Mouse (Mus musculus) c-Kit-positive CD71-positive TER-119-negative erythroid progenitor cells, embryonic 14.5 days (primary cell): ENCODE results near the gene Vkorc1l1.
A peak's percentile ranks its signal among the peaks of the same experiment; 100 is the strongest.
"Not testable (repeated sequence)": the region's sequence is repeated elsewhere in the genome, so short reads cannot be mapped to it uniquely, and the experiment has no call there.

Source experiments
- DNase-seq: peaks from one replicate; pipeline ENCODE4 v3.0.0-alpha.2; 2013; ENCODE audit warnings: low read depth

The Vkorc1l1 gene

DNA sequence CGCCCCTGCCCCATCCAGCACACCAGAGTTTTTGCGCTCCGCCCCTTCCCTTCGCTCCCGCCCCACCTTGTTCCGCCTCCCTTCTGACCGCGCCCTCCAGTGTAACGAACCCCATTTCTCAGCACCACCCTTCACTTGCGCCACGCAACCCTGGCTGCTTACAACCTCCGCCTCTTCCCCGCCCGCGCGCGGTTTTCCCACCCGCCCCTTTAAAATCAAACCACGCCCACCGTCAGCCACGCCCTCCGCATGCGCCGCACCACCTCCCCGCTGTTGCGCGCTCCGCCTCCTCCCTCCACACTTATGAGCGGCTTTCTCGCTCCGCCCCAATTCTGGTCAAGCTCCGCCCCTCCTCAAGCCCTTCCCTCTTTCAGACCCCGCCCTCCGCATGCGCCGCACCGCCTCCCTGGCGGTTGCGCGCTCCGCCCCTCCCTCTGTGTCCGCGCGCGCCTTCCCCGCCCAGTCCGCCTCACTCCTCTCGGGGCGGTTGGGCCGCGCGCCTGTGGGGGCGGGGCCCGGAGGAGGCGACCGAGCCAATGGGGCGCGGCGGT is at the start of gene Vkorc1l1:
Vkorc1l1 (plus strand) TSS at position 476 of the 551 bp plus-strand sequence.
- peak; percentile 95 for DNase-seq

DNA sequence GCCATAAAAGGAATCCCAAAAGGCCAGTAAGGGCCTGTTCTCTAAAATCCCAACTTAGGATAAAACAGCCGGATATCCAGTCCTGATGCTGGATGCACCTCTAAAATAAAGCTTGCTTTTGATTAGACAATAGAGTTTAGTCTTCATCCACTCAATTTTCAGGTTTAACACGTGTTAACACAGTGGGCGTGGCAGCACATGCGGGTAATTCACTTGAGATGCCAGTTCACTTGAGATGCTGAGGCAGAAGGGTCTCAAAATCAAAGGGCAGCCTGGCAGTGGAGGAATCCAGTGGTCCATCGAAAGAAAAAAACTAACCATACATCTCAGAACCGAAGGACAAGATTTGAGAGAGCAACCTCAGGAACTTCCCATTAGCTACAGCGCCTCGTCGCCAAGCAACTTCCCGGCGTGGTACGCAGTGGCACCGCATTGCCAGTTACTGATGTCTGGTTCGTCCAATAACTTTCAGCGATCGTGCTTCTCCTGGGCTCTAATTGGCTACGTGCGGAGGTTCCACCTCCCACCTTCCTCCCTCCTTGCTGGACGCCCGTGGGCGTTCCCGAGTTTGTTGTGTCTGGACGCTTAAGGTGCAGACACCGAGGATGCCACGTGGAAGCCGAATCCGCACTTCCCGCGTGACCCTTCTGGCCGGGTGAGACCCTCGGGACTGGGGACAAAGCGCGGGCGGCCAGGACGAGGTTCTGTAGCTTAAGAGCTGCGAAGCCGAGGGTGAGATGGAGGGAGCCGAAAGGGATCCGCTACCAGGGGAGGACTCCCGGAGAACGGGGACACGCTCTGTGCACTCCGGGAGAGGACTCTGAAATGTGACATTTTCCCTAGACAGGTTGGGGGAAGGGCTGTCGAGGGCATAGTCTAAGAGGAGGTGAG is 46.3 kb upstream of the Vkorc1l1 start, which contains the start of gene Zbed5:
Zbed5 (plus strand) TSS at position 526 of the 891 bp plus-strand sequence.
- peak; percentile 91 for DNase-seq

DNA sequence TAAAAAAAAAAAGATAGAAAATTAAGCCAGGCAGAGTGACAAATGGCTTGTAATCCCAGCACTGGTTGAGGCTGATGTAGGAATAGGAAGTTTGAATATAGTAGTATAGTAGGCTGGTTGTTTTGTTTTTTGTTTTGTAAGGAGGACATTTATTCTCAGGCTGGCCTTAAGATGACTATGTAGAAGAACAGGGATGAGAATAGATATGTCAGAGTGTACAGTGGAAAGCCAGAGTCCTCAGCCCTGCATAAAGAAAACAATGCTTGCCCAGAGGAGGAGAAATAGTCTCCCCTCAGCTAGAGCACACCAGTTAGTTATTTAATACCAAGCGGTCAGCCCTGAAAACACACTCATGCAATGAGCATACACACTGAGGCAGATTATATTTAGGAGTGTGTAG is 43.3 kb upstream of the Vkorc1l1 start, which contains the start of gene Phkg1:
Phkg1 (minus strand) TSS at position 101 of the 400 bp plus-strand sequence.
- no peak for DNase-seq

DNA sequence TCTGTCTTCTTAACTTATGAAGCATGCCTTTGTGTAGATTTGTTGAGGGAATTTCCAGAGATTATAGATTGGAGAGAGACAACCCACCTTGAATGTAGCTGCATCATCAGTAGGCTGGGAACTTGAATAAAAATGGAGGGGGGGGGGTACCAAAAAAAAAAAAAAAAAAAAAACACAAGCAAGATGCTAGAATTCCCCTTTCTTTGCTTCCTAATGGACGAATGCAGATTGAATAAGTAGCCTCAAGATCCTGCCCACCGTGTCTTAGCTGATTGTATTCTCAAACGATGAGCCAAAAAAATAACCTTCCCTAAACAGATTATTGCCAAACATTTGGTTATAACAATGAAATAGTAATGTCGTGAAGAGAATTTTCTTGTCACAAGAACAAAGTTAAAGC is 34.0 kb upstream of the Vkorc1l1 start:
- DNase-seq: no peak

DNA sequence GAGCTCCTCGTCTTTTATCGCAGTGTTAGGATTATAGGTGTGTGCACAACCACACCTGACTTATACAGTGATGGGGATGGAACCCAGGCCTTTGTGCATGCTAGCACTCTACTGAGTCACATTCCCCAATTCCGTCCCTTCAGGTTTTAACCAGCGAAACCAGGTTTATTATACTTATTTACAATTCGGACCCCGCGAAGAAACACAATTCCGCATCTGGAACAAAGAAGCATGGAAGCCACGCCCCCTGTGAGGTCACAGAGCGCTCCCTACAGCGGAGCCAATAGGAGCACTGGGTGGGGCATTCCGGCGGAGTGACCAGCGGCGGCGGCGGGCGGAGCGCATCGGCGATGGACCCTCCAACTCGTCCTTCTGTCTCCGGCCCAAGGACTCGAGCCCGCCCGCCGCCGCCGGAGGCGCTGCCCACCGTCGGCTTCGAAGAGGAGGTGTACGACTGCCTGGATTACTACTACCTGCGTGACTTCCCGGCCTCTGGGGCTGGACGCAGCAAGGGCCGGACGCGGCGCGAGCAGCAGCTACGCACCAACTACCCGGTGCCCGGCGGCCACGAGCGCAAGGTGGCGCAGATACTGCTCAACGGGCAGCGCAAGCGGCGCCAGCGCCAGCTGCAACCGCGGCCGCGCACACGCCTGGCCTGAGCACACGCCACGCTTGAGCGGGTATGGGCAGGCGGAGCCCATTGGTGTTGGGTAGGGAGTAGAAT is 33.4 kb upstream of the Vkorc1l1 start, which contains the start of gene Nupr1l:
Nupr1l (plus strand) TSS at position 299 of the 724 bp plus-strand sequence.
- peak; percentile 77 for DNase-seq

DNA sequence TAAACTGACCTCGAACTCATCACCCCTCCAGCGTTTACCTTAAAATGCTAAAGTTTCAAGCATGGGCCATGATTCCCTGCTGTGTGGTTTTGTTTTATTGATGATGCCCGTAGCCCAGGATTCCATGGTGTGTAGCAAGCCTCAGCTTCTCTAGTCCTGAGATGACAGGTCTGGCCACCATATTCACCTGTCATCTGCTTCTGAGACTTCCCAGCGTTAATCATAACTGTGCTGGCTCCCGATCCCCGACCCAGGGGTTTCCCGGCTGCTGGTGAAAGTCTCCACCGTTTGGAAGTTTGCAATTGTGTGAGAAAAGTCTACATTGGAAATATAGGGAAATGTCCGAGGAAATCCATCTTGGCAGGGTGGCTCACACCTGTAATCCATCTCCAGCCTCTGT is 32.6 kb upstream of the Vkorc1l1 start:
- no peak for DNase-seq

DNA sequence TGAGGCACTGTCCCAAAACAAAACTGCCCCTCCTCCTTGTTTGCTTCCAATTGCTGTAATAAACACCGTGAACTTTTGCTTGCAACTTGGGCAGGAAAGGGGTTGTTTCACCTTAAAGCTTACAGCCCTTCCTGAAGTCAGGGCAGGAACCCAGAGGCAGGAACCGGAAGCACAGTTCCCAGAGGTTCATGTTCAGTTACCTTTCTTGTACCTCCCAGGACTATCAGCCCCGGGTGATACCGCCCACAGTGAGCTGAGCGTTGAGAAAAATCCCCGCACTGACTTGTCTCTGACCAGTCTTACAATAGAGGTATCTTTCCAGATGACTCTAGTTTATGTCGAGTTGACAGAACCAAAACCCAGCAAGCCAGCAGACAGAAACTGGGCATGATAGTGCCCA is 32.2 kb upstream of the Vkorc1l1 start:
- DNase-seq: no peak

DNA sequence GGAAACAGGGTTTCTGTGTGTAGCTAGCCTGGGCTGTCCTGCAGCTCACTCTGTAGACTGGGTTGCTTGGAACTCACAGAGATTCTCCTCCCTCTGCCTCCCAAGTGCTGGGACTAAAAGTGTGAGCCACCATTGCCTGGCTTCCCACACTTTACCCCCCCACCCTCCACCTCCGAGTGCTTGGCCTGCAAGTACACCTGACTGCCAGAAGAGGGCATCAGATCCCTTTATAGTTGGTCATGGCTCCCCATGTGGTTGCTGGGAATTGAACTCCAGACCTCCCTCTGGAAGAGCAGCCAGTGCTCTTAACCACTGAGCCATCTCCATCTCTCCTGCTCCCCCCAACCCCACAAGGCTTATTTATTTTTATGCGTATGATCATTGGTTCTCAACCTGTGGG is 27.7 kb upstream of the Vkorc1l1 start:
- DNase-seq: peak; percentile 40

DNA sequence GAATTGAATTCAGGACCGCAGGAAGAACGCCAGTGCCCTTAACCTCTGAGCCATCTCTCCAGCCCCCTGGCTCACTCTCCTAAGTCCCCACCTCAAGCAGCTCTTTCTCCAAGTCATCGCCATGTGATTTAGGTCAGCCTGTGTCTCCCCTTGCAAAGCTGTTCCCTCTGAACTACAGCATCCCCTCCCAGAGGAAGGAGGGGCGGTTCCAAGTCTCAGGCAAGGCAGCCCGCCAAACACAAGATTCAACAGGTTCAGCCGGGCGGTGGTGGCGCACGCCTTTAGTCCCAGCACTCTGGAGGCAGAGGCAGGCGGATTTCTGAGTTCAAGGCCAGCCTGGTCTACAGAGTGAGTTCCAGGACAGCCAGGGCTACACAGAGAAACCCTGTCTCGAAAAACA is 26.3 kb upstream of the Vkorc1l1 start:
- not testable (repeated sequence) for DNase-seq

DNA sequence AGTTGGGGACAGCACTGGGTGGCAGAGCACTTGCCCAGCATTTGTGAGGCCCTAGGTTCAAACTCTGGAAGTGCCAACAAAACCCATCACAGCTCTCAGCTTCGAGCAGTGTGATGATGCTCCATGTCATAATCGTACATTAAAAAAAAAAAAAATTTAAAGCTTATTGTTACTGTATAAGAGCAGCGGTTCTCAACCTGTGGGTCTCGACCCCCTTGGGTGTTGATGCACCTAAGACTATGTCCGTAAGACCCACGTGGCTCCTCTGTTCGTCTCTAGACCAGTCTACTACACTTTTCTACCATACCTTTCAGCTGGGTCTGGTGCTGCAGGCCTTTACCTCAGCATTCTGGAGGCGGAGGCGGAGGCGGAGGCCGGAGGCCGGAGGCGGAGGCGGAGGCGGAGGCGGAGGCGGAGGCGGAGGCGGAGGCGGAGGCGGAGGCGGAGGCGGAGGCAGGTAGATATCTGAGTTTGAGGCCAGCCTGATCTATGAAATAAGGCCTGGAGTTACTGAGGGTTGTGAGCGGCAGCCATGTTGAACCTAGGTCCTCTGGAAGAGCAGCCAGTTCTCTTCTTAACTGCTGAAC is 23.6 kb upstream of the Vkorc1l1 start:
- DNase-seq: no peak

DNA sequence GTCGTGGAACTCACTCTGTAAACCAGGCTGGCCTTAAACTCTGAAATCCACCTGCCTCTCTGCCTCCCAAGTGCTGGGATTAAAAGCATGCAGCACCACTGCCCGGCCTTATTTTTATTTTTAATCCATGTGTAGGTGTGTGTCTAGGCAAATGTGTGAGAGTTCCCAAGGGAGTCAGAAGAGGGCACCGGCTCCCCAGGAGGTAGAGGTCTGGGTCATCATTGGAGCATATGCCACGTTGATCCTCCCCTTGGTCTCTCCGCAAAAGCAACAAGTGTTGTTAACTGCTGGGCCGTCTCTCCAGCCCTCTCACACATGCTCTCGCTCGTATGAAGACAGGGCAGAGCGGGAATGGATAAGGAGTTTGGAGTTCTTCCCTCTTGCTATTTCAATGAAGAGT is 23.0 kb upstream of the Vkorc1l1 start:
- DNase-seq: no peak

DNA sequence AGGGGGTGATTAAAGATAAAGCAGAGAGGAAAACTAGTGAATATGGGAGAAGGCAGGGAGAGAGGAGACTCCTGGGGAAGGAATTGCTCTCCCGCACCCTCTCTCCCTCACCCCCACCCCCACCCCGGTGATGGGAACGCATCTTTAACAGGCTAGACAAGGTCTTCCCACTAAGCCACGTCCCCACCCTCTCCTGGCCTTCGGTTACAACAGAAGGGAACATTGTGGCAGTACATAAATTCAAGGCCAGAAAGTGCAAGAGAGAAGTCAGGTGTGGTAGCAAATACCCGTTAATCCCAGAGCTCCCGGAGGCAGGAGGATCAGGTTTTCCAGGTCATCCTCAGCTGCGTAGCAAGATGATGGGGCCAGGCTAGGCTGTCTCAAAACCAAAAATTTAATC is 22.4 kb upstream of the Vkorc1l1 start:
- no peak for DNase-seq

DNA sequence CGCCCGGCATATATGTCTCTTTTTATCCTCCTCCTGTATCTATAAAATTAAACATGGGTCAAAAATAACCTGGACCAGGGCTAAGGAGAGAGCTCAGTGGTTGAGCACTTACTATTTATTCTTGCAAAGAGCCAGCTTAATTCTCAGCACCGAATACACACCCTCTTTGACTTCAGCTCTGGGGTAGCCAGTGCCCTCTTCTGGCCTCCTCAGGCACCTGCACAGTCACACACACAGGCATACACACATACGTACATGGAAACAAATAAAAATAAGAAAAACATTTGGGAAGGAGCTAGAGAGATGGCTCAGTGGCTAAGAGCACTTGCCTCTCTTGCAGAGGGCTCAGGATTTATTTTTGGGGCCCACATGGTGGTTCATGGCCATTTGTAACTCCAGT is 19.8 kb upstream of the Vkorc1l1 start:
- DNase-seq: no peak

DNA sequence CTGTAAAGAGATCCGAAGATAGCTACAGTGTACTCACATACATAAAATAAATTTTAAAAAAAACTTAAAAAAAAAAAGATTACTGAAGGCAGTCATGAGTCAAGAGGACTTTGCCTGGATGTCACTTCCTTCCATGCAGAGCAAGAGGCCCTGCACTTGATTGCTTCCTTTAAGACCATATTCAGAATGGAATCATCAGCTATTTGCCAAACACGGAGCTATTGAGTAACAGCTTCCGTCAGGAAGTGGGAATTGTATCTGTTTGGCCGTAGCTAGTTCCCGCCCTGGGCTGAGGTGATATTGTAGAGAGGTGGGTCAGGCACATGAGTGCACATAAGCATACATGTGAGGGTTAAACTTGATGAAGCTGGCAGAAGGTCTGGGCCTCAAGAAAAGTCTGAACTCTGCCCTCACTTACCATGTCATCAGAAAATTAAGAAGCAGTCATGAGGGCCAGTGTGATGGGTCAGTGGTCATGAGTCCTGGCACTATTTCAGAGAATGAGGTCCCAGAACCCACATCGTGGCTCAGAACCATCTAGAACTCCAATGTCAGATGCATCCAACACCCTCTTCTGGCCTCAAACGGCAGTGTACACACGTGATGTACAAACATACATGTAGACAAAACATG is 16.8 kb upstream of the Vkorc1l1 start:
- no peak for DNase-seq

DNA sequence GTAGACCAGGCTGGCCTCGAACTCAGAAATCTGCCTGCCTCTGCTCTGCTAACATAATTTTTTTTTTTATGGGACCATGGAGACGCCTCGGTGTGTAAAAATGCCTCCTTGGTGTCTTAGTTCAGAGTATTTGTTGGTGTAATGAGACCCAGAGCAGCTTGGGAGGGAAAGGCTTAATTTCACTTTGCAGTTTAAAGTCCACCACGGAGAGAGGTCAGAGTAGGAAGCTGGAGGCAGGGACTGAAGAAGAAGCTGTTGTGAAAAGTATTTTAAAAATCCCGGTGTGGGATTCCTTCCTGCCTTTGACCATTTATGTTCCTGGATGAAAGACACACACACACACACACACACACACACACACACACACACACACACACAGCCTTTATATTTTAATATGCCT is 15.8 kb upstream of the Vkorc1l1 start:
- no peak for DNase-seq

DNA sequence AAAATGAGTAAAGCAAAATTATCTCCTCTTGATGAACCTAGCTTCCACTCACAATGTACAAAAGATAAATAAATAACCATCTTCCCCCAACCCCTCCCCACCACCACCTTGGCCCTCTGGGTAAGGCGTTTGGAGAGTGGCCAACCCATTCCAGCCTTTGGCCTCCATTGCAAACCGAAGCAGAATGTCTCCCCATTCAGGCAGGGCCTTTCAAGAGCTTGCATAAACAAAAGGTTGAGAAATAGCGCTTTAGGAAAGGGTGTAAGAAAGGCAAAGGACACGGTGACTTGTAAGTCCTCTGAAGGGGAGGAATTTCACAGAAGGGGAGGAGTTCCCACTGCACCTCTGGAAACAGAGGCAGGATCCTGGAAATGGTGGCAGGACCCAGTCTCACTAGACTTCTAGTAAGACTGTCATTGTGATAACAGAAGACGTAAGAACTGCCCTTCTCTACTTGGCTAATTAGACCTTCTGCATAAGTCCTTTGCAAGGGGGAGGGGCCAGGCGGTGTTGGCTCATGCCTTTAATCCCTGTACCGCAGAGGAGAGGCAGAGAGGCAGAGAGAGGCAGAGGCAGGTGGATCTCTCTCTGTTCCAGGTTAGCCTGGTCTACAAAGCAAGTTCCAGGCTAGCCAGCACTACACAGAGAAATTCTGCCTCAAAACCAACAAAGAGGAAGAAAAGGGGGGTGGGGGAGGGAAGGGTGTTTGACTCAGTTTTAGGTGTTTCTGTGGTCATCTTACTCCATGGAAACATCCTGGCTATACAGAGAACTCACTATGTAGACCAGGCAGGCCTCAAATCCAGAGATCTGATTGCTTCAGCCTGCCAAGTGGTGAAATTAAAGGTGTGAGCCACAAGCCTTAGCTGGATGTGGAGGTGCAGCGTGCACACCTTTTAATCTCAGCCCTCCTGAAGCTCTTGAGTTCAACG is 11.6 kb upstream of the Vkorc1l1 start:
- no peak for DNase-seq

DNA sequence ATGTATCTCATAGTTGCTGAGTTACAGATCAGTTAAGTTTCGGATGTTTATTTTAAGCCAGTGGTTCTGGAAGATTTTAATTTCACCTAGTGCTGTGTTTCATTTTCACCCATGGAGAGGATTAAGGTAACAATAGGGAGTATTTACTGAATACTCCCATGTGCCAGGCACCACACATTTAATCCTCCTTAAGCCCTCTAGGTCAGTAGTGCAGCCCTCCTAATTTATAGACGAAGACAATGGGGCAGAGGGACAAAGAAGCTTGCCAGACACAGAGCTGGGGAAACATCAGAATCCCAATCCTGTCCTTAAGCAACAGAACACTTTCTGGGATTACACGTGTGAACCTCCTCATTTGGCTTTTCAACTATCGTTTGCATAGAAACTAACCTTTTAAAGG is 4.8 kb upstream of the Vkorc1l1 start:
- no peak for DNase-seq

DNA sequence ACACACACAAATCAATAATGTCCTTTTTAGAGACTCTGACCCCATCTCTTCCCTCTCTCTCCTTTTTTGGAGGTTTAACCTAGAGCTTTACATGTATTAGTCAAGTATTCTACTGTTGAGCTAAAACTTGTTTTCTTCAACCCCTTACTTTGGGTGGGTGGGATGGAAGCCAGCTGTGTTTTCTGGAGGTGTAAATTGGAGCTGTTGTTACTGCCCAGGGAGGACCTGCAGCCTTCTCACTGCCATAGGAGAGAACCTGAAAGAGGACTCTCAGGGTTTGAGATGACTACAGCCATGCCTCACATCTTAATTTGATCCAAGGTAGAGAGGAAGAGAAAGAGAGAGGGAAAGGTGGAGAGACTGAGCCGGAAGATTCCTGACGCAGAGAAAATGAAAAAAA is 1.5 kb upstream of the Vkorc1l1 start:
- DNase-seq: no peak

DNA sequence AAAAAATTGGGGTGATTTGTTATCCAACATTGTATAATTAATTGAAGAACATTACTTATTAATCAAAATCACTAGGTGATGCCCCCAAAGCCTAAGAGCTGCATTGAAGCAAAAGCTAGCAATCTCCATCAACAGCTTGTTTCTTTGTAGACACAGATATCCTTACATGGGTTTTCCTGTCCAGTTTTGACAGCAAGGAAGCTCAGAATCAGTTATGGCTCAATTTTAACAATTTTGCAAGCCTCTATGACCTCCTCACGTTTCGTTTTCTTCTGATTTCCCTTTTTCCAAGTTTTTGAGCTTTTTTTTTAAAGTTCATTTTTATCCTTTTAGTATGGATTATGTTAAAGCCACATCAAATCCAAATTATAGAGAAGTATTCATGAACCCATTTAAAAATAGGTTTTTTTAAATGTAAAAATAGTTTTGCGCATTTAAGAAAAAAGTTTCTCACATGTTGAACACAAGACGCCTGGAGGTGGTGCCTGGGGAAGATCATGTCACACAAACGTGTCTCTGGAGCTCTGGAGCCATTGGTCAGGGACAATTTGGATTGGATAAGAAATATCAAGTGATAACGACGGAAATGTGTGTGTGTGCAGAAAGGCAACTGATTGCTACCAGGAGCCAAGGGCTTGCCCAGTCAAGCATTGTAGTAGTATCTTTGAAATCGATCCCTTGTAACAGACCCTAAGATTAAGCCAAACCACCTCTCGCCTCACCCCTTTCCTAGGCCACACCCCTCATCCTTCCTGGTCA is 855 bp upstream of the Vkorc1l1 start:
- DNase-seq: no peak
